In the genomic region with DNA sequence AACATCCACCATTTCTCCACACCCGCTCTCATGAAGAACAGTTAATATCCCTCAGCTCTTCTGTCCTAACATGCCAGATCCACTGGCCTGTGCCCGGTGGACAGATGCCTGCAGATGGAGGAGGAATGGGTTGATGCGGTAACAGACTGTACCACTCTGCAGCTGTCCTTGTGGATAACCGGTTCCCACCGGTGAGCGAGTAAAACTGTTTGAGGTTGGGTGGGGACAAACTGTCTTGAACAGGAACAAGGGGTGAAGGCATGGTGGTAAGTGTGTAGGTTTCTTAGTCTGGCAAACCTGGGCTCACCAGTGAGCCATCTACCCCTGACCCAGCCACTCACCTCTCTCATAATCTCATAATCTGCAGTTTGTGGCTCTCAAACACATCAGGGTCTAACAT, we compare ENCODE assay signal across 15 mouse cellular contexts. TPM values are rescaled to one million over a fixed set of nuclear protein-coding genes. Genes with fewer than 3 reads are reported as not detected.
A peak's percentile ranks its signal among the peaks of the same experiment; 100 is the strongest.
DNase-seq lines count a peak whose midpoint lies in the region; ATAC-seq and TF ChIP-seq lines count a peak whose summit lies in the region.
"Had no signal": no experiment of that assay in that cellular context is flagged by ENCODE, and none has a peak within 500 bp of the region (broad histone marks: within the 10 kb centered on the region; RNA-seq: fewer than 3 reads in every experiment).

No protein-coding gene starts in this region.

- no peak overlapping the region for H3K4me3 ChIP-seq in forebrain, embryonic 11.5 days (ENCODE audit: low read depth, low read length)
- no peak overlapping the region for H3K4me3 ChIP-seq in forebrain, embryonic 10.5 days
- H3K4me3 ChIP-seq in heart, postnatal 0 days (ENCODE audit: low read depth, low read length): no peak overlapping the region
- H3K4me3 ChIP-seq in neural tube, embryonic 13.5 days: no peak overlapping the region
- H3K4me3 ChIP-seq: heart, embryonic 15.5 days; hindbrain, embryonic 15.5 days; layer of hippocampus, adult 2 months; left cerebral cortex, adult 2 months; limb, embryonic 13.5 days; lung, embryonic 15.5 days; midbrain, embryonic 10.5 days had no signal

- H3K9ac ChIP-seq in forebrain, embryonic 11.5 days (ENCODE audit: low read length): peak overlapping the region; percentile 30; the same call in 1 of the 2 replicates
- H3K9ac ChIP-seq in heart, postnatal 0 days (replicated peaks; ENCODE audit: low read depth, low read length): 0 out of 2 replicates have a peak overlapping the region, but pooled peaks have one; percentile 19
- H3K9ac ChIP-seq in neural tube, embryonic 13.5 days: peak overlapping the region; percentile 22; the same call in 1 of the 2 replicates
- H3K9ac ChIP-seq: heart, embryonic 15.5 days; hindbrain, embryonic 15.5 days; lung, embryonic 15.5 days had no signal

- no peak for TF ChIP-seq EP300 in heart, postnatal 0 days (IDR thresholded peaks at IDR 0.05; ENCODE audit: low read depth)

- no peaks in the 10 kb centered on the region for H3K27me3 ChIP-seq in forebrain, embryonic 11.5 days (ENCODE audit: control insufficient read depth, insufficient read depth, low read length)
- peaks cover 18% of the 10 kb centered on the region for H3K27me3 ChIP-seq in forebrain, embryonic 10.5 days (ENCODE audit: poor library complexity, severe bottlenecking)
- no peaks in the 10 kb centered on the region; the same call in 1 of the 2 replicates for H3K27me3 ChIP-seq in heart, postnatal 0 days (ENCODE audit: control insufficient read depth, insufficient read depth, low read length)
- peaks cover 3% of the 10 kb centered on the region; the same call in 1 of the 2 replicates for H3K27me3 ChIP-seq in neural tube, embryonic 13.5 days
- H3K27me3 ChIP-seq: hindbrain, embryonic 15.5 days; limb, embryonic 13.5 days; lung, embryonic 15.5 days had no signal

- ATAC-seq in forebrain, embryonic 11.5 days (replicated peaks; ENCODE audit: low FRiP score): no peak
- no peak for ATAC-seq in heart, postnatal 0 days (ENCODE audit: insufficient read depth, low read depth)
- ATAC-seq in neural tube, embryonic 13.5 days (ENCODE audit: low read depth): no peak
- no peak for ATAC-seq in monocyte, adult 5-6 weeks (replicated peaks; ENCODE audit: insufficient number of reproducible peaks, low FRiP score, low TSS enrichment, poor library complexity, severe bottlenecking)

- 87% methylated on average over 6 of the region's 6 CpGs for WGBS in forebrain, embryonic 11.5 days
- 80% methylated on average over 6 of the region's 6 CpGs for WGBS in forebrain, embryonic 10.5 days
- 82% methylated on average over 6 of the region's 6 CpGs for whole genome bisulfite sequencing in heart, postnatal 0 days
- 85% methylated on average over 6 of the region's 6 CpGs for WGBS in neural tube, embryonic 13.5 days

- no peaks in the 10 kb centered on the region for H3K4me1 ChIP-seq in forebrain, embryonic 11.5 days (replicated peaks; ENCODE audit: control insufficient read depth, insufficient read depth, low read length)
- peaks cover 6% of the 10 kb centered on the region; the same call in 1 of the 2 replicates for H3K4me1 ChIP-seq in forebrain, embryonic 10.5 days
- no peaks in the 10 kb centered on the region for H3K4me1 ChIP-seq in heart, postnatal 0 days (ENCODE audit: control insufficient read depth, insufficient read depth)
- 0 out of 2 replicates have a peak, but pooled peaks cover 2% of the 10 kb centered on the region for H3K4me1 ChIP-seq in neural tube, embryonic 13.5 days (replicated peaks)
- H3K4me1 ChIP-seq: heart, embryonic 15.5 days had no signal

- no peak for DNase-seq in forebrain, embryonic 11.5 days (ENCODE audit: low spot score)
- DNase-seq in forebrain, embryonic 10.5 days (ENCODE audit: extremely low spot score, low spot score): no peak
- no peak for DNase-seq in heart, postnatal 0 days (ENCODE audit: low spot score)
- no peak for DNase-seq in heart, adult 18-20 months
- no peak for DNase-seq in neural tube, embryonic 10.5 days (ENCODE audit: extremely low spot score, low spot score)

- no peaks in the 10 kb centered on the region for H3K9me3 ChIP-seq in forebrain, embryonic 11.5 days (ENCODE audit: control insufficient read depth, low read length)
- no peaks in the 10 kb centered on the region for H3K9me3 ChIP-seq in forebrain, embryonic 10.5 days
- H3K9me3 ChIP-seq in heart, postnatal 0 days (replicated peaks; ENCODE audit: control insufficient read depth, low read length): no peaks in the 10 kb centered on the region
- no peaks in the 10 kb centered on the region for H3K9me3 ChIP-seq in neural tube, embryonic 13.5 days
- H3K9me3 ChIP-seq: heart, embryonic 15.5 days; hindbrain, embryonic 15.5 days; limb, embryonic 13.5 days; lung, embryonic 15.5 days; midbrain, embryonic 10.5 days had no signal

- no peak for TF ChIP-seq CTCF in heart, postnatal 0 days (IDR thresholded peaks at IDR 0.05; ENCODE audit: low read depth)

- H3K4me2 ChIP-seq in forebrain, embryonic 11.5 days (ENCODE audit: low read depth, low read length, severe bottlenecking): no peak overlapping the region
- no peak overlapping the region for H3K4me2 ChIP-seq in heart, postnatal 0 days (ENCODE audit: low read depth, low read length)
- H3K4me2 ChIP-seq in neural tube, embryonic 13.5 days: no peak overlapping the region
- H3K4me2 ChIP-seq: heart, embryonic 15.5 days; hindbrain, embryonic 15.5 days; limb, embryonic 13.5 days; liver, embryonic 11.5 days; lung, embryonic 15.5 days had no signal

- H3K36me3 ChIP-seq in forebrain, embryonic 11.5 days (ENCODE audit: control insufficient read depth, insufficient read depth, low read length): no peaks in the 10 kb centered on the region
- no peaks in the 10 kb centered on the region for H3K36me3 ChIP-seq in forebrain, embryonic 10.5 days (replicated peaks)
- no peaks in the 10 kb centered on the region for H3K36me3 ChIP-seq in heart, postnatal 0 days (replicated peaks; ENCODE audit: control insufficient read depth, insufficient read depth, low read length)
- H3K36me3 ChIP-seq in neural tube, embryonic 13.5 days: no peaks in the 10 kb centered on the region
- H3K36me3 ChIP-seq: heart, embryonic 15.5 days; hindbrain, embryonic 15.5 days; limb, embryonic 13.5 days; lung, embryonic 15.5 days; midbrain, embryonic 10.5 days had no signal

- H3K27ac ChIP-seq in forebrain, embryonic 11.5 days (ENCODE audit: low read depth, low read length): no peak overlapping the region
- H3K27ac ChIP-seq in forebrain, embryonic 10.5 days: no peak overlapping the region
- H3K27ac ChIP-seq in heart, postnatal 0 days (ENCODE audit: low read depth): no peak overlapping the region
- H3K27ac ChIP-seq in neural tube, embryonic 13.5 days (replicated peaks): no peak overlapping the region
- H3K27ac ChIP-seq: heart, embryonic 15.5 days; hindbrain, embryonic 15.5 days; layer of hippocampus, adult 2 months; left cerebral cortex, adult 2 months; limb, embryonic 13.5 days; lung, embryonic 15.5 days; midbrain, embryonic 10.5 days had no signal

RNA-seq across cellular contexts. Expression of a gene that starts 27.1 kb away (rescaled TPM):
- polyA plus RNA-seq in forebrain, embryonic 11.5 days (2014; fragmentation: Nextera tagmentation; extraction: Ambion mirVana): 76.0 and 93.8 TPM in 2 replicates
- polyA plus RNA-seq in forebrain, embryonic 10.5 days (2016; fragmentation: Nextera tagmentation; extraction: Ambion mirVana): 34.7 and 39.7 TPM in 2 replicates
- total RNA-seq in heart, postnatal 0 days (2014; rRNA removed; ENCODE audit: low replicate concordance): 79.2 and 98.4 TPM in 2 replicates
- 33.9 and 36.9 TPM in 2 replicates for polyA plus RNA-seq in heart, postnatal 0 days (2015; fragmentation: Nextera tagmentation; extraction: Ambion mirVana)
- total RNA-seq in heart, adult 18-20 months (2021): 10 to 100 TPM; 56.5 to 59.8 TPM
- 91.1 and 99.2 TPM in 2 replicates for polyA plus RNA-seq in neural tube, embryonic 13.5 days (2015; fragmentation: Nextera tagmentation; extraction: Ambion mirVana)
- total RNA-seq in monocyte, adult 5-6 weeks (2017): 1.3 to 8.1 TPM (median 3.0 TPM) in 3 replicates

RNA-seq across cellular contexts. Expression of a gene that starts 34.0 kb away (rescaled TPM):
- 33.9 and 34.0 TPM in 2 replicates for polyA plus RNA-seq in forebrain, embryonic 11.5 days (2014; fragmentation: Nextera tagmentation; extraction: Ambion mirVana)
- polyA plus RNA-seq in forebrain, embryonic 10.5 days (2016; fragmentation: Nextera tagmentation; extraction: Ambion mirVana): 26.1 and 27.0 TPM in 2 replicates
- 20.4 and 25.6 TPM in 2 replicates for total RNA-seq in heart, postnatal 0 days (2014; rRNA removed; ENCODE audit: low replicate concordance)
- polyA plus RNA-seq in heart, postnatal 0 days (2015; fragmentation: Nextera tagmentation; extraction: Ambion mirVana): 19.5 and 21.3 TPM in 2 replicates
- total RNA-seq in heart, adult 18-20 months (2021): 10 to 100 TPM; 35.4 to 41.2 TPM
- polyA plus RNA-seq in neural tube, embryonic 13.5 days (2015; fragmentation: Nextera tagmentation; extraction: Ambion mirVana): 49.9 TPM in 2 replicates
- total RNA-seq in monocyte, adult 5-6 weeks (2017): 108 to 119 TPM (median 113 TPM) in 3 replicates
